Mouse (Mus musculus) adrenal gland (tissue): ENCODE measurements at regions not wholly inside any gene's neighbourhood (a gene's known extent, or its start where the extent isn't known, plus 50 kb on each side); places are given as distances from the start of the nearest gene placed in this dataset.
"Not testable (repeated sequence)": the region's sequence is repeated elsewhere in the genome, so short reads cannot be mapped to it uniquely, and the experiment has no call there.

Source experiments
- intact Hi-C: fragments of 180-260 bp; cut with DNase I; formaldehyde crosslinking; loops from one replicate; pipeline ENCODE4 v1.15.1; 2025

GRCm38 (mm10) chr6:102005627-102006026 is 567.3 kb downstream of the Cntn3 start:
- intact Hi-C loops, result no loop called here

GRCm38 (mm10) chr6:101998181-101998580 is 574.7 kb downstream of the Cntn3 start:
- intact Hi-C loops, result no loop called here

- intact Hi-C loops, result no loop called here
Observed at GRCm38 (mm10) chr6:101997629-101998028, 575.3 kb downstream of the Cntn3 start.

- intact Hi-C loops, result no loop called here
Observed at GRCm38 (mm10) chr6:101992815-101993214, 580.1 kb downstream of the Cntn3 start.

- intact Hi-C loops, result no loop called here
Observed at GRCm38 (mm10) chr6:101981656-101982055, 591.2 kb downstream of the Cntn3 start.

GRCm38 (mm10) chr6:101979213-101979612 is 593.7 kb downstream of the Cntn3 start:
- intact Hi-C loops, result no loop called here

- intact Hi-C loops, result no loop called here
Observed at GRCm38 (mm10) chr6:101964941-101965340, 587.2 kb upstream of the Pdzrn3 start.

- intact Hi-C loops, result not testable (repeated sequence)
Observed at GRCm38 (mm10) chr6:101961476-101961875, 583.8 kb upstream of the Pdzrn3 start.

GRCm38 (mm10) chr6:101949681-101950080 is 572.0 kb upstream of the Pdzrn3 start:
- intact Hi-C loops, result no loop called here

- intact Hi-C loops, result no loop called here
Observed at GRCm38 (mm10) chr6:101948950-101949349, 571.3 kb upstream of the Pdzrn3 start.

- intact Hi-C loops, result no loop called here
Observed at GRCm38 (mm10) chr6:101940266-101940866, 562.7 kb upstream of the Pdzrn3 start.

GRCm38 (mm10) chr6:101938393-101938985 is 560.8 kb upstream of the Pdzrn3 start:
- intact Hi-C loops, result no loop called here

- intact Hi-C loops, result no loop called here
Observed at GRCm38 (mm10) chr6:101937467-101938392, 560.0 kb upstream of the Pdzrn3 start.

- intact Hi-C loops, result no loop called here
Observed at GRCm38 (mm10) chr6:101931768-101932167, 554.1 kb upstream of the Pdzrn3 start.

- intact Hi-C loops, result loop anchor here (5.0 kb wide), 1 partner anchor 246 kb away; no protein-coding TSS in a partner anchor
Observed at GRCm38 (mm10) chr6:101921686-101922085, 544.0 kb upstream of the Pdzrn3 start.

- intact Hi-C loops, result loop anchor here (5.0 kb wide), 1 partner anchor 246 kb away; no protein-coding TSS in a partner anchor
Observed at GRCm38 (mm10) chr6:101921186-101921585, 543.5 kb upstream of the Pdzrn3 start.

- intact Hi-C loops, result no loop called here
Observed at GRCm38 (mm10) chr6:101918914-101919313, 541.2 kb upstream of the Pdzrn3 start.

GRCm38 (mm10) chr6:101905029-101905342 is 527.3 kb upstream of the Pdzrn3 start:
- intact Hi-C loops, result no loop called here

GRCm38 (mm10) chr6:101904234-101905028 is 526.7 kb upstream of the Pdzrn3 start:
- intact Hi-C loops, result no loop called here

- intact Hi-C loops, result no loop called here
Observed at GRCm38 (mm10) chr6:101902276-101902675, 524.6 kb upstream of the Pdzrn3 start.

- intact Hi-C loops, result no loop called here
Observed at GRCm38 (mm10) chr6:101898544-101898943, 520.8 kb upstream of the Pdzrn3 start.
